Mouse (Mus musculus) neural tube, embryonic 14.5 days (tissue): ENCODE measurements around the gene Tceanc2. TPM values are rescaled to one million over a fixed set of nuclear protein-coding genes. Genes with fewer than 3 reads are reported as not detected.

Source experiments
- ATAC-seq: fragments of 200-750 bp; cut with Nextera tagmentation; 2 replicates; pipeline ENCODE4 v1.8.0; 2017; ENCODE audit warnings: low read depth, mild to moderate bottlenecking, moderate TSS enrichment, moderate library complexity
- H3K27ac ChIP-seq: fragments of 300-500 bp; sonication (generic); 2 replicates; pipeline ENCODE4 v1.5.1; 2014; ENCODE audit warnings: low read depth, mild to moderate bottlenecking, control low read depth, low read length, moderate library complexity, mixed read lengths
- H3K27me3 ChIP-seq: fragments of 300-500 bp; sonication (generic); 2 replicates; pipeline ENCODE4 v1.6.1; 2014; ENCODE audit warnings: low read length; ENCODE audit not compliant: control insufficient read depth, insufficient read depth
- H3K36me3 ChIP-seq: fragments of 300-500 bp; sonication (generic); 2 replicates; pipeline ENCODE4 v1.6.1; 2014; ENCODE audit warnings: low read length, mixed read lengths; ENCODE audit not compliant: control insufficient read depth, insufficient read depth
- H3K4me1 ChIP-seq: fragments of 300-500 bp; sonication (generic); 2 replicates; pipeline ENCODE4 v1.6.1; 2014; ENCODE audit warnings: low read length; ENCODE audit not compliant: control insufficient read depth, insufficient read depth
- H3K4me2 ChIP-seq: fragments of 300-500 bp; sonication (generic); 2 replicates; pipeline ENCODE4 v1.6.1; 2014; ENCODE audit warnings: mild to moderate bottlenecking, low read depth, low read length, control low read depth
- H3K4me3 ChIP-seq: fragments of 300-500 bp; sonication (generic); 2 replicates; pipeline ENCODE4 v1.5.1; 2014; ENCODE audit warnings: low read depth, low read length, control low read depth, mixed read lengths
- H3K9ac ChIP-seq: fragments of 300-500 bp; sonication (generic); replicated peaks from 2 replicates; pipeline ENCODE4 v1.6.1; 2014; ENCODE audit warnings: low read depth, mild to moderate bottlenecking, control low read depth, low read length, mixed read lengths
- H3K9me3 ChIP-seq: fragments of 300-500 bp; sonication (generic); 2 replicates; pipeline ENCODE4 v1.6.1; 2016; ENCODE audit warnings: low read length; ENCODE audit not compliant: control insufficient read depth
- WGBS: fragments of 180-500 bp; shearing (Covaris S2); extraction: QIAGEN DNeasy Blood & Tissue Kit; methylation state at CpG from one replicate; pipeline ENCODE4 v1.1.7; 2014; 5-methylcytosine and 5-hydroxymethylcytosine counted together
- polyA plus RNA-seq: library from polyadenylated mRNA; unstranded; fragments of >200 nt; fragmentation: Nextera tagmentation; extraction: Ambion mirVana; gene quantifications from 2 replicates; pipeline ENCODE4 v1.2.1, GENCODE M21; 2014

Gene Tceanc2
- polyA plus RNA-seq, 1 experiment from 2014 or later = 56.4 TPM

- ATAC-seq = peak; percentile 50; the same call in 1 of the 2 replicates
- Histone ChIP-seq H3K27ac (0 out of 2 replicates have a peak overlapping the region, but pooled peaks have one; percentile 28), H3K4me2 (no peak overlapping the region), H3K4me1 (peaks cover 19% of the 10 kb centered on the region), H3K36me3 (no peaks in the 10 kb centered on the region), H3K9me3 (no peaks in the 10 kb centered on the region), H3K9ac (no peak overlapping the region), H3K27me3 (no peaks in the 10 kb centered on the region), H3K4me3 (no peak overlapping the region)
- 33% methylated on average over 37 of the region's 37 CpGs for WGBS
These were observed 39.7 kb downstream of the Tceanc2 start for GRCm38 (mm10) chr4:107138948-107139835.

GRCm38 (mm10) chr4:107136531-107136930, 42.4 kb downstream of the Tceanc2 start:
- no peak for ATAC-seq
- Histone ChIP-seq H3K9me3 (no peaks in the 10 kb centered on the region), H3K27ac (no peak overlapping the region), H3K9ac (no peak overlapping the region), H3K4me2 (no peak overlapping the region), H3K4me3 (no peak overlapping the region), H3K27me3 (no peaks in the 10 kb centered on the region), H3K4me1 (peaks cover 19% of the 10 kb centered on the region), H3K36me3 (no peaks in the 10 kb centered on the region)
- WGBS = 58% methylated on average over 3 of the region's 3 CpGs

- Histone ChIP-seq H3K27me3 (no peaks in the 10 kb centered on the region), H3K36me3 (no peaks in the 10 kb centered on the region), H3K4me2 (no peak overlapping the region), H3K27ac (no peak overlapping the region), H3K4me3 (no peak overlapping the region), H3K9me3 (no peaks in the 10 kb centered on the region), H3K4me1 (peaks cover 21% of the 10 kb centered on the region), H3K9ac (no peak overlapping the region)
- no peak for ATAC-seq
- WGBS = 75% methylated on average over 5 of the region's 5 CpGs
These were observed 43.3 kb downstream of the Tceanc2 start for GRCm38 (mm10) chr4:107135663-107136062.

GRCm38 (mm10) chr4:107134891-107135290, 44.0 kb downstream of the Tceanc2 start:
- peaks cover 19% of the 10 kb centered on the region for H3K4me1 ChIP-seq
- no peaks in the 10 kb centered on the region for H3K9me3 ChIP-seq
- 92% methylated on average over 3 of the region's 3 CpGs for WGBS

GRCm38 (mm10) chr4:107130534-107130933, 48.4 kb downstream of the Tceanc2 start:
- no peak overlapping the region for H3K27ac ChIP-seq
- 19% methylated on average over 9 of the region's 9 CpGs for WGBS
- H3K9ac ChIP-seq = no peak overlapping the region
- no peaks in the 10 kb centered on the region for H3K36me3 ChIP-seq
- no peak overlapping the region for H3K4me3 ChIP-seq
- no peak overlapping the region for H3K4me2 ChIP-seq
- no peaks in the 10 kb centered on the region for H3K9me3 ChIP-seq
- peaks cover 5% of the 10 kb centered on the region; the same call in 1 of the 2 replicates for H3K4me1 ChIP-seq
- no peak for ATAC-seq
- H3K27me3 ChIP-seq = no peaks in the 10 kb centered on the region

More at GRCm38 (mm10) chr4:107134891-107135290, 44.0 kb downstream of the Tceanc2 start:
- Histone ChIP-seq H3K4me3 (no peak overlapping the region), H3K36me3 (no peaks in the 10 kb centered on the region), H3K9ac (no peak overlapping the region), H3K4me2 (no peak overlapping the region), H3K27me3 (no peaks in the 10 kb centered on the region), H3K27ac (no peak overlapping the region)
- ATAC-seq = no peak

- Histone ChIP-seq H3K4me2 (no peak overlapping the region), H3K4me3 (no peak overlapping the region), H3K9ac (no peak overlapping the region), H3K36me3 (no peaks in the 10 kb centered on the region), H3K9me3 (no peaks in the 10 kb centered on the region), H3K27ac (no peak overlapping the region), H3K4me1 (peaks cover 5% of the 10 kb centered on the region; the same call in 1 of the 2 replicates), H3K27me3 (no peaks in the 10 kb centered on the region)
- 80% methylated on average over 8 of the region's 8 CpGs for WGBS
- no peak for ATAC-seq
These were observed 49.5 kb downstream of the Tceanc2 start for GRCm38 (mm10) chr4:107129373-107129772.

- ATAC-seq = 0 out of 2 replicates have a peak, but pooled peaks have one; percentile 25
- Histone ChIP-seq H3K4me1 (peaks cover 5% of the 10 kb centered on the region; the same call in 1 of the 2 replicates), H3K4me2 (no peak overlapping the region), H3K27ac (no peak overlapping the region), H3K4me3 (no peak overlapping the region), H3K27me3 (no peaks in the 10 kb centered on the region), H3K9ac (no peak overlapping the region), H3K9me3 (no peaks in the 10 kb centered on the region), H3K36me3 (no peaks in the 10 kb centered on the region)
- WGBS = 24% methylated on average over 13 of the region's 13 CpGs
These were observed 50.8 kb downstream of the Tceanc2 start for GRCm38 (mm10) chr4:107127901-107128669.

GRCm38 (mm10) chr4:107126891-107127524, 51.9 kb downstream of the Tceanc2 start:
- Histone ChIP-seq H3K4me3 (no peak overlapping the region), H3K27me3 (no peaks in the 10 kb centered on the region), H3K4me1 (peaks cover 5% of the 10 kb centered on the region; the same call in 1 of the 2 replicates), H3K9me3 (no peaks in the 10 kb centered on the region), H3K27ac (no peak overlapping the region), H3K4me2 (no peak overlapping the region), H3K9ac (no peak overlapping the region), H3K36me3 (no peaks in the 10 kb centered on the region)
- WGBS = 21% methylated on average over 13 of the region's 13 CpGs
- ATAC-seq = no peak
